Mouse (Mus musculus): ENCODE data around the gene Alg5.

DNA sequence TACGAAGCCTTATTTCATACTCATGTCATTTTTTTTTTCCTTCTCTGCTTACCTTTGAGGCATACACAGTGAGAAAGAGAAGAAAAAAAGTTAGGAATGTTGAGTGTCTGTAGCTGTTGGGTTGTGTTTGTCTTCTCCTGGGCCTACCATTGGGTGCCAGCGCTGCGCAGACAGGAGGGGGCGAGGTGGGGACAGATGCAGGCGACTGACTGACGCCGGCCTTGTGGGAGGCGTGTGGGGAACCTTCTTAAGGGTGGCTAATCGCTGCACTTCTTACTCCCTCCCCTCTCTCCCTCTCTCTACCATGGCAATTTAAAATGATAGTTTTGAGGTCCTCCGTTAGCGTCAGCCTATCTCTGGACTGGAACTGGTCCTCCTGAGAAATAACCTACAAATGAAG lies 20.7 kb downstream of the Alg5 start:
- TF ChIP-seq CTCF (IDR thresholded peaks at IDR 0.05; ENCODE audit: insufficient read depth, low read length) (no peak), POLR2A (IDR thresholded peaks at IDR 0.05; ENCODE audit: borderline replicate concordance, extremely low read depth, low read depth, low read length) (no peak)

All from lung, adult 2 months (tissue).